Mouse (Mus musculus) MEL (cell line): ENCODE results near the gene Pgbd5. TPM values are rescaled to one million over a fixed set of nuclear protein-coding genes. Genes with fewer than 3 reads are reported as not detected.
A peak's percentile ranks its signal among the peaks of the same experiment; 100 is the strongest.

Experiments used
- DNase-seq: peaks from one replicate; pipeline ENCODE4 v3.0.0; 2011; ENCODE audit warnings: low read depth, low spot score
- H3K27ac ChIP-seq: 2 replicates; pipeline ENCODE4 v1.5.1; 2012; ENCODE audit warnings: low read depth, mild to moderate bottlenecking, control low read depth, low read length, moderate library complexity; ENCODE audit not compliant: control insufficient read depth
- H3K27me3 ChIP-seq, 2 experiments: fragments of 150-350 bp in 1 of 2; sonication (generic) in 1 of 2; 2 replicates each; pipeline ENCODE4 v1.6.1; 2012; ENCODE audit warnings: low read length in 2 of 2, mild to moderate bottlenecking in 2 of 2, improper control_type of control experiment in 1 of 2, moderate library complexity in 1 of 2; ENCODE audit not compliant: insufficient read depth in 2 of 2, control insufficient read depth in 1 of 2
- H3K36me3 ChIP-seq, 2 experiments: 2 replicates each; pipeline ENCODE4 v1.6.1; 2012 to 2014; ENCODE audit warnings: low read length in 2 of 2, improper control_type of control experiment in 1 of 2, inconsistent platforms in 1 of 2, mild to moderate bottlenecking in 1 of 2; ENCODE audit not compliant: insufficient read depth in 2 of 2, control insufficient read depth in 1 of 2
- H3K4me1 ChIP-seq, 2 experiments: fragments of 150-350 bp in 1 of 2; sonication (generic) in 1 of 2; 2 replicates each; pipeline ENCODE4 v1.6.1; 2012; ENCODE audit warnings: low read length in 2 of 2, improper control_type of control experiment in 1 of 2, mild to moderate bottlenecking in 1 of 2; ENCODE audit not compliant: insufficient read depth in 2 of 2, control insufficient read depth in 1 of 2
- H3K4me3 ChIP-seq, 2 experiments: fragments of 150-350 bp in 1 of 2; sonication (generic) in 1 of 2; 2 replicates each; pipeline ENCODE4 v1.5.1; 2012; ENCODE audit warnings: low read depth in 2 of 2, low read length in 2 of 2, mild to moderate bottlenecking in 2 of 2, moderate library complexity in 2 of 2, control low read depth in 1 of 2, improper control_type of control experiment in 1 of 2; ENCODE audit not compliant: control insufficient read depth in 1 of 2, insufficient read depth in 1 of 2
- H3K79me2 ChIP-seq: 2 replicates; pipeline ENCODE4 v1.6.1; 2012; ENCODE audit warnings: mild to moderate bottlenecking, low read length, moderate library complexity; ENCODE audit not compliant: control insufficient read depth, poor library complexity, insufficient read depth
- H3K9ac ChIP-seq: 2 replicates; pipeline ENCODE4 v1.6.1; 2012; ENCODE audit warnings: low read depth, mild to moderate bottlenecking, control low read depth, low read length, moderate library complexity; ENCODE audit not compliant: control insufficient read depth, poor library complexity, severe bottlenecking
- H3K9me3 ChIP-seq: fragments of 150-350 bp; sonication (generic); replicated peaks from 2 replicates; pipeline ENCODE4 v1.6.1; 2012; ENCODE audit warnings: mild to moderate bottlenecking, low read length, improper control_type of control experiment, moderate library complexity; ENCODE audit not compliant: insufficient read depth
- BHLHE40 ChIP-seq: IDR thresholded peaks from 2 replicates; pipeline ENCODE4 v1.6.1; 2012; ENCODE audit warnings: low read depth, mild to moderate bottlenecking, inconsistent platforms, low read length, improper control_type of control experiment, borderline replicate concordance
- CHD1 ChIP-seq: IDR thresholded peaks from 2 replicates; pipeline ENCODE4 v1.6.1; 2012; ENCODE audit warnings: low read depth, mild to moderate bottlenecking, inconsistent platforms, low read length, improper control_type of control experiment
- ETS1 ChIP-seq: IDR thresholded peaks from 2 replicates; pipeline ENCODE4 v1.6.1; 2012; ENCODE audit warnings: low read depth, mild to moderate bottlenecking, inconsistent platforms, low read length, improper control_type of control experiment, moderate library complexity
- JUND ChIP-seq: IDR thresholded peaks from 2 replicates; pipeline ENCODE4 v1.6.1; 2011; ENCODE audit warnings: low read depth, mild to moderate bottlenecking, improper control_type of control experiment, low read length
- KAT2A ChIP-seq: conservative IDR thresholded peaks from 2 replicates; pipeline ENCODE4 v1.6.1; 2012; ENCODE audit warnings: low read depth, low read length, improper control_type of control experiment, inconsistent platforms
- TBP ChIP-seq: IDR thresholded peaks from 2 replicates; pipeline ENCODE4 v1.8.0; 2011; ENCODE audit warnings: low read depth, low read length, improper control_type of control experiment
- UBTF ChIP-seq: IDR thresholded peaks from 2 replicates; pipeline ENCODE4 v1.6.1; 2012; ENCODE audit warnings: low read depth, mild to moderate bottlenecking, inconsistent platforms, low read length, improper control_type of control experiment, moderate library complexity, borderline replicate concordance; ENCODE audit not compliant: insufficient read depth
- USF2 ChIP-seq, 2 experiments: IDR thresholded peaks; 2 replicates each; pipeline ENCODE4 v1.6.1; 2011 to 2012; ENCODE audit warnings: improper control_type of control experiment in 2 of 2, low read length in 2 of 2, borderline replicate concordance in 1 of 2, inconsistent platforms in 1 of 2, low read depth in 1 of 2, mild to moderate bottlenecking in 1 of 2; ENCODE audit not compliant: insufficient read depth in 1 of 2
- ZKSCAN1 ChIP-seq: IDR thresholded peaks from 2 replicates; pipeline ENCODE4 v1.6.1; 2012; ENCODE audit warnings: low read depth, mild to moderate bottlenecking, inconsistent platforms, low read length, improper control_type of control experiment, moderate library complexity
- polyA plus RNA-seq, 2 experiments: library from polyadenylated mRNA; stranded (reverse) in 1 of 2; unstranded in 1 of 2; fragments of >175 nt in 1 of 2; fragments of >200 nt in 1 of 2; gene quantifications; 2 replicates each; pipeline versions ENCODE4 v1.2.1 to v1.2.4; 2012; ENCODE audit warnings: low replicate concordance in 2 of 2, low read depth in 1 of 2; ENCODE audit not compliant: insufficient read length in 2 of 2, insufficient read depth in 1 of 2, missing spikeins in 1 of 2
- total RNA-seq: library from RNA; depleted of rRNA; stranded (reverse); fragments of 300-350 nt; gene quantifications from 2 replicates; pipeline ENCODE4 v1.2.3, GENCODE M21; 2012; rRNA removed

The Pgbd5 gene
- total and polyA plus RNA-seq, 3 experiments = not detected

DNA sequence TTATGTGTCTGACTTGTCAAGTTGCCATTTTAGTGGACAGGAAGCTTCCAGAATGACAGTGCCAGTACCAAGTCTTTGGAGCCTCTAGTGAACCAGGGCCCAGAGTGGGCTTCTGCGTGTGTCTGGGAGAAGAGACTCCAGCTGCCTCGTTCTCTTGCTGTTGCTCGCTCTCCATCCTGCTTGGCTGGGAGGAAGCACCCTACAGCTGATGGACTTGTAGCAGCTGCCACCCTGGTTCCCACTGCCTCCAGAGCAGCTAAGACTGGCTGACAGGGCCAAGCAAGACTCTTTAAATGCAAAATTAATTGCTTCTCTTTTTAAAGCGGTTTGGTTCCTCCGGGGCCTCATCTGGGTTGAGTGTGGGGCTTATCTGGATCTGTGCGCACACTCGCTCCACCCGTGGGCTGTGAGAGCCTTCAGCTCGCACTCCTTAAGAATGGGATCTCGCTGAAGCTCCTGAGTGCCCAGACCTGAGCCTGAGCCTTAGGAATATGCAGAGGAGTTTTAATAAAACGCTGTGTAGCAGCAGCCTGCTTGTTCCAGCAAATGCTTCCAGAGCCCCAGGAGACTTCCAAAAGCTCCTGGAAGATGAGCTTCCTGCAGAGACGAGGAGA lies 118.1 kb downstream of the Pgbd5 start:
- Histone ChIP-seq H3K27me3 (no peaks in the 10 kb centered on the region), H3K79me2 (no peaks in the 10 kb centered on the region), H3K27ac (no peak overlapping the region), H3K36me3 (no peaks in the 10 kb centered on the region), H3K9me3 (no peaks in the 10 kb centered on the region), H3K9ac (no peak overlapping the region), H3K4me1 (no peaks in the 10 kb centered on the region), H3K4me3 (no peak overlapping the region)
- DNase-seq = no peak
- TF ChIP-seq USF2 (IDR thresholded peaks at IDR 0.05; ENCODE audit: borderline replicate concordance in 1 of 2, insufficient read depth in 1 of 2, low read depth in 1 of 2, low read length in 2 of 2) = no peak

GRCm38 (mm10) chr8:124319316-124319652 lies 120.2 kb downstream of the Pgbd5 start:
- no peaks in the 10 kb centered on the region for H3K79me2 ChIP-seq
- DNase-seq = peak; percentile 6

More at GRCm38 (mm10) chr8:124319316-124319652, 120.2 kb downstream of the Pgbd5 start:
- Histone ChIP-seq H3K27me3 (no peaks in the 10 kb centered on the region), H3K4me1 (no peaks in the 10 kb centered on the region), H3K9ac (no peak overlapping the region), H3K36me3 (no peaks in the 10 kb centered on the region), H3K4me3 (no peak overlapping the region), H3K27ac (no peak overlapping the region), H3K9me3 (no peaks in the 10 kb centered on the region)
- TF ChIP-seq KAT2A (no peak), JUND (no peak), ETS1 (no peak), TBP (no peak), CHD1 (no peak), UBTF (no peak), ZKSCAN1 (no peak), BHLHE40 (no peak)

Other genes starting within 250 kb of the Pgbd5 start
- gene Galnt2, start 208.3 kb downstream of the Pgbd5 start, total RNA-seq = 11.1 and 12.0 TPM in 2 replicates
- gene Galnt2, start 208.3 kb downstream of the Pgbd5 start, polyA plus RNA-seq = 10 to 100 TPM in 1 of 2 experiments, not detected in 1; 14.5 TPM
- 27.8 and 37.5 TPM in 2 replicates for gene Cog2, start 81.1 kb upstream of the Pgbd5 start, total RNA-seq
- gene Cog2, start 81.1 kb upstream of the Pgbd5 start, polyA plus RNA-seq = 10 to 100 TPM in 1 of 2 experiments, not detected in 1; 32.6 TPM
- gene Agt, start 130.0 kb upstream of the Pgbd5 start, total RNA-seq = not detected in 2 replicates
- not detected for gene Agt, start 130.0 kb upstream of the Pgbd5 start, polyA plus RNA-seq
- gene Capn9, start 136.5 kb upstream of the Pgbd5 start, total RNA-seq = not detected in 2 replicates
- not detected for gene Capn9, start 136.5 kb upstream of the Pgbd5 start, polyA plus RNA-seq
- 5.7 and 6.2 TPM in 2 replicates for gene 2310022B05Rik, start 223.7 kb upstream of the Pgbd5 start, total RNA-seq
- gene 2310022B05Rik, start 223.7 kb upstream of the Pgbd5 start, polyA plus RNA-seq = 10 to 100 TPM in 1 of 2 experiments, not detected in 1; 27.0 TPM